Mouse (Mus musculus) CD4-positive helper T cell, adult 2 months (primary cell): ENCODE data around the gene Pold1.

ENCODE experiments used
- DNase-seq: peaks from one replicate; pipeline ENCODE4 v3.0.0-alpha.2; 2012; ENCODE audit warnings: low read depth, missing footprints, low spot score

The Pold1 gene

GRCm38 (mm10) chr7:44581637-44582036, 33.0 kb upstream of the Pold1 start:
- no peak for DNase-seq

GRCm38 (mm10) chr7:44576333-44576844, 27.7 kb upstream of the Pold1 start:
- no peak for DNase-seq

GRCm38 (mm10) chr7:44572956-44573484, 24.4 kb upstream of the Pold1 start:
- DNase-seq: no peak

GRCm38 (mm10) chr7:44572213-44572701, 23.6 kb upstream of the Pold1 start, which contains the start of gene Napsa:
Napsa (plus strand) TSS chr7:44572380.
- DNase-seq: no peak

GRCm38 (mm10) chr7:44571811-44572210, 23.2 kb upstream of the Pold1 start:
- no peak for DNase-seq

- no peak for DNase-seq
Observed at GRCm38 (mm10) chr7:44570989-44571388, 22.3 kb upstream of the Pold1 start.

GRCm38 (mm10) chr7:44568803-44569202, 20.2 kb upstream of the Pold1 start:
- no peak for DNase-seq

- DNase-seq: no peak
Observed at GRCm38 (mm10) chr7:44565414-44565813, 16.8 kb upstream of the Pold1 start.

GRCm38 (mm10) chr7:44564486-44564885, 15.8 kb upstream of the Pold1 start:
- DNase-seq: no peak

- DNase-seq: no peak
Observed at GRCm38 (mm10) chr7:44563284-44563683, 14.6 kb upstream of the Pold1 start.

GRCm38 (mm10) chr7:44560435-44561400, 12.1 kb upstream of the Pold1 start:
- peak; percentile 85 for DNase-seq

GRCm38 (mm10) chr7:44557629-44558028, 9.0 kb upstream of the Pold1 start:
- DNase-seq: no peak

- DNase-seq: peak; percentile 98
Observed at GRCm38 (mm10) chr7:44553826-44554225, 5.2 kb upstream of the Pold1 start, which contains the start of gene Nr1h2. Nr1h2 (minus strand) TSS chr7:44553951.

- DNase-seq: peak; percentile 86
Observed at GRCm38 (mm10) chr7:44553196-44553764, 4.6 kb upstream of the Pold1 start.

GRCm38 (mm10) chr7:44552141-44552908, 3.7 kb upstream of the Pold1 start:
- DNase-seq: no peak

- DNase-seq: no peak
Observed at GRCm38 (mm10) chr7:44551731-44552130, 3.1 kb upstream of the Pold1 start.

GRCm38 (mm10) chr7:44551301-44551700, 2.7 kb upstream of the Pold1 start:
- DNase-seq: no peak

GRCm38 (mm10) chr7:44550409-44550678, 1.7 kb upstream of the Pold1 start:
- DNase-seq: no peak

GRCm38 (mm10) chr7:44549621-44550408, 1.2 kb upstream of the Pold1 start:
- no peak for DNase-seq

- peak; percentile 22 for DNase-seq
Observed at GRCm38 (mm10) chr7:44547725-44548124, 924 bp downstream of the Pold1 start.

GRCm38 (mm10) chr7:44547041-44547440, 1.6 kb downstream of the Pold1 start:
- DNase-seq: peak; percentile 70
